Mouse (Mus musculus): ENCODE measurements around the gene Cib1.

DNA sequence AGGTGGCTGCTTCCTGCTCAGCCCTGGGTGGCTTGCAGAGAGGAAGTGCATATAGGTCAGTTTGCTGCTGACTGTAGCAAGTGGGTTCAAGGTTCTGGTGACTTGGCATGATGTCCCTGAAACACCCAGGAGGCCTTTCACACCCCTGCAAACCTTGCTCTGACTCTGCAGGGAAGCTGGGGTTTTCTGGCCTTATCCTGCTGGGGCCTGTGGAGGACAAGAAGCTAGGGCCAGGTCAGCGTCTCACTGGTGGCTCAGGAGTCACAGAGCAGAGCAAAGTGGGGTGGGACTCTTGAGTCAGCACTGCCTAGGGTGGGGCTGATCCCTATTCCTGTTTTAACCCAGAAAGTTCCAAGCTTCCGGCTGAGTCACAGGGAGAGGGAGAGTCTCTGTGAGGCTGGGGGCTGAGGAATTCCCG, 25.3 kb downstream of the Cib1 start:
- TF ChIP-seq CTCF (conservative IDR thresholded peaks at IDR 0.05; ENCODE audit: low read length) (no peak), POU5F1 (IDR thresholded peaks at IDR 0.05; ENCODE audit: borderline replicate concordance, low read length) (no peak), NANOG (IDR thresholded peaks at IDR 0.05; ENCODE audit: borderline replicate concordance, low read length) (no peak)
